Mouse (Mus musculus) ovary, postnatal 14 days (tissue): ENCODE results near the gene Sim1.

Experiments
- DNase-seq: peaks from one replicate; pipeline ENCODE4 v3.0.0; 2022; ENCODE audit warnings: low spot score

Gene Sim1

GRCm38 (mm10) chr10:50894170-50894991, at the start of gene Sim1:
Gene Sim1, plus strand, starts transcription at chr10:50894754.
- no peak for DNase-seq

GRCm38 (mm10) chr10:50868202-50868601, 26.4 kb upstream of the Sim1 start:
- no peak for DNase-seq

GRCm38 (mm10) chr10:50876952-50877351, 17.6 kb upstream of the Sim1 start:
- DNase-seq, result no peak

GRCm38 (mm10) chr10:50881476-50882069, 13.0 kb upstream of the Sim1 start:
- DNase-seq, result no peak

GRCm38 (mm10) chr10:50882366-50882765, 12.2 kb upstream of the Sim1 start:
- DNase-seq, result no peak

GRCm38 (mm10) chr10:50886305-50886704, 8.2 kb upstream of the Sim1 start:
- no peak for DNase-seq

- DNase-seq, result no peak
Measured at GRCm38 (mm10) chr10:50890621-50891020, 3.9 kb upstream of the Sim1 start.

- no peak for DNase-seq
Measured at GRCm38 (mm10) chr10:50891876-50892711, 2.5 kb upstream of the Sim1 start.

GRCm38 (mm10) chr10:50892751-50893320, 1.7 kb upstream of the Sim1 start:
- DNase-seq, result no peak

GRCm38 (mm10) chr10:50893546-50893945, 1.0 kb upstream of the Sim1 start:
- no peak for DNase-seq

- DNase-seq, result no peak
Measured at GRCm38 (mm10) chr10:50895091-50895790, 687 bp downstream of the Sim1 start.

GRCm38 (mm10) chr10:50895881-50896766, 1.6 kb downstream of the Sim1 start:
- no peak for DNase-seq

- no peak for DNase-seq
Measured at GRCm38 (mm10) chr10:50896767-50897390, 2.3 kb downstream of the Sim1 start.

- DNase-seq, result no peak
Measured at GRCm38 (mm10) chr10:50897530-50898471, 3.2 kb downstream of the Sim1 start.

- no peak for DNase-seq
Measured at GRCm38 (mm10) chr10:50898621-50899020, 4.1 kb downstream of the Sim1 start.

- DNase-seq, result no peak
Measured at GRCm38 (mm10) chr10:50899846-50900745, 5.5 kb downstream of the Sim1 start.

GRCm38 (mm10) chr10:50900746-50901600, 6.4 kb downstream of the Sim1 start:
- no peak for DNase-seq
